Comparison of ENCODE assay signal across 8 mouse cellular contexts in the genomic region with DNA sequence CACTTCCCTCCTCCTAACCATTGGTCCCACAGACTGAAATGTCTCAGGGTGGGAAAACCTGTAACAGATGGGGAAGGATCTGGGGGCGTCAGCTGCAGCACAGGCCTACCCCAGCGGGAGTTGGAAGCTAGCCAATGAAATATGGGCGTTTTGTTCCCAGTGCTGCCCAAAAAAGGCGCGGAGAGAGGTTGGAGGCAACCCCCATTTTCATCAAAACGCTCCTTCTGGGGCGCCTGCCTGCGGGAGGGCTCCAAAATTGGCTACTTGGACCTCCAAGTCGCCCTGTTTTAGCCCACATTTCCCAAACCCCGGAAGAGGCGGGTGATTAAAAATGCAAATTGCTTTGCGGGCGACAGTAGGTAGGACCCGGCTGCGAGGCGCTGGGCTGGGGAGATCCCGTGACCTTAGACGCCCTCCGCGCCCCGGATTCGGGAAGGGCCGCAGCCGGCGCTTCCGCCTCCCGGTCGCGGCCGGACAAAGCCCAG. TPM values are rescaled to one million over a fixed set of nuclear protein-coding genes. Genes with fewer than 3 reads are reported as not detected.
DNase-seq lines count a peak whose midpoint lies in the region; ATAC-seq and TF ChIP-seq lines count a peak whose summit lies in the region.

No protein-coding gene starts in this region.

- peaks cover 7% of the 10 kb centered on the region; the same call in 1 of the 2 replicates for H3K4me1 ChIP-seq in kidney, postnatal 0 days (replicated peaks; ENCODE audit: insufficient read depth, low read length)
- H3K4me1 ChIP-seq in forebrain, embryonic 15.5 days, result peaks cover 41% of the 10 kb centered on the region
- peaks cover 32% of the 10 kb centered on the region for H3K4me1 ChIP-seq in midbrain, embryonic 11.5 days (ENCODE audit: control insufficient read depth, insufficient read depth, low read length)
- H3K4me1 ChIP-seq in stomach, embryonic 16.5 days (ENCODE audit: control insufficient read depth, insufficient read depth, low read length), result peaks cover 5% of the 10 kb centered on the region; the same call in 1 of the 2 replicates

- TF ChIP-seq CTCF in kidney, postnatal 0 days (IDR thresholded peaks at IDR 0.05; ENCODE audit: low read depth), result no peak

- H3K9ac ChIP-seq in kidney, postnatal 0 days (ENCODE audit: low read depth, low read length), result peak overlapping the region; percentile 90
- H3K9ac ChIP-seq in forebrain, embryonic 15.5 days (replicated peaks), result peak overlapping the region; percentile 83
- peak overlapping the region; percentile 89 for H3K9ac ChIP-seq in midbrain, embryonic 11.5 days (ENCODE audit: low read length)
- H3K9ac ChIP-seq in stomach, embryonic 16.5 days (ENCODE audit: low read length), result peak overlapping the region; percentile 92

- peak; percentile 18 for ATAC-seq in kidney, postnatal 0 days (replicated peaks; ENCODE audit: low FRiP score, low read depth)
- no peak for ATAC-seq in forebrain, embryonic 15.5 days (replicated peaks)
- ATAC-seq in midbrain, embryonic 11.5 days (ENCODE audit: low FRiP score), result peak; percentile 12
- ATAC-seq in stomach, embryonic 16.5 days (ENCODE audit: insufficient read depth, low FRiP score), result peak; percentile 19; the same call in 1 of the 2 replicates

- H3K9me3 ChIP-seq in kidney, postnatal 0 days (replicated peaks; ENCODE audit: low read length), result no peaks in the 10 kb centered on the region
- no peaks in the 10 kb centered on the region for H3K9me3 ChIP-seq in forebrain, embryonic 15.5 days
- H3K9me3 ChIP-seq in midbrain, embryonic 11.5 days (ENCODE audit: control insufficient read depth, low read length), result no peaks in the 10 kb centered on the region
- H3K9me3 ChIP-seq in stomach, embryonic 16.5 days (replicated peaks; ENCODE audit: control insufficient read depth, low read length), result no peaks in the 10 kb centered on the region

- H3K4me3 ChIP-seq in kidney, postnatal 0 days (replicated peaks; ENCODE audit: low read depth, low read length), result peak overlapping the region; percentile 94
- peak overlapping the region; percentile 78 for H3K4me3 ChIP-seq in forebrain, embryonic 15.5 days
- peak overlapping the region; percentile 58 for H3K4me3 ChIP-seq in midbrain, embryonic 11.5 days (ENCODE audit: low read depth, low read length)
- peak overlapping the region; percentile 74 for H3K4me3 ChIP-seq in stomach, embryonic 16.5 days (replicated peaks; ENCODE audit: low read length)

- WGBS in kidney, postnatal 0 days, result under 1% methylated on average over 30 of the region's 30 CpGs
- under 1% methylated on average over 29 of the region's 30 CpGs for WGBS in forebrain, embryonic 15.5 days
- under 1% methylated on average over 30 of the region's 30 CpGs for WGBS in midbrain, embryonic 11.5 days
- under 1% methylated on average over 30 of the region's 30 CpGs for WGBS in stomach, embryonic 16.5 days

- 0 out of 2 replicates have a peak, but pooled peaks cover 3% of the 10 kb centered on the region for H3K36me3 ChIP-seq in kidney, postnatal 0 days (ENCODE audit: insufficient read depth, low read length)
- no peaks in the 10 kb centered on the region for H3K36me3 ChIP-seq in forebrain, embryonic 15.5 days
- H3K36me3 ChIP-seq in midbrain, embryonic 11.5 days (ENCODE audit: control insufficient read depth, insufficient read depth, low read length), result no peaks in the 10 kb centered on the region
- peaks cover 3% of the 10 kb centered on the region; the same call in 1 of the 2 replicates for H3K36me3 ChIP-seq in stomach, embryonic 16.5 days (ENCODE audit: control insufficient read depth, insufficient read depth, low read length)

- peak overlapping the region; percentile 99 for H3K27ac ChIP-seq in kidney, postnatal 0 days
- H3K27ac ChIP-seq in forebrain, embryonic 15.5 days (replicated peaks), result peak overlapping the region; percentile 93
- H3K27ac ChIP-seq in midbrain, embryonic 11.5 days (ENCODE audit: low read depth, low read length), result peak overlapping the region; percentile 94
- H3K27ac ChIP-seq in stomach, embryonic 16.5 days (ENCODE audit: low read length), result peak overlapping the region; percentile 97

- no peaks in the 10 kb centered on the region for H3K27me3 ChIP-seq in kidney, postnatal 0 days (ENCODE audit: insufficient read depth, low read length)
- H3K27me3 ChIP-seq in forebrain, embryonic 15.5 days, result peaks cover 16% of the 10 kb centered on the region; the same call in 1 of the 2 replicates
- peaks cover 8% of the 10 kb centered on the region for H3K27me3 ChIP-seq in midbrain, embryonic 11.5 days (ENCODE audit: control insufficient read depth, insufficient read depth, low read length)
- H3K27me3 ChIP-seq in stomach, embryonic 16.5 days (ENCODE audit: control insufficient read depth, insufficient read depth, low read length), result no peaks in the 10 kb centered on the region

- peak overlapping the region; percentile 86 for H3K4me2 ChIP-seq in kidney, postnatal 0 days (ENCODE audit: low read length)
- peak overlapping the region; percentile 92 for H3K4me2 ChIP-seq in forebrain, embryonic 15.5 days (replicated peaks)
- peak overlapping the region; percentile 91 for H3K4me2 ChIP-seq in midbrain, embryonic 11.5 days
- H3K4me2 ChIP-seq in stomach, embryonic 16.5 days (ENCODE audit: low read depth, low read length), result peak overlapping the region; percentile 85

- no peak for DNase-seq in kidney, postnatal 0 days (ENCODE audit: low spot score)
- DNase-seq in kidney, adult 11 months, result no peak
- peak; percentile 74 for DNase-seq in cerebellum, adult 11 months
- DNase-seq in left cerebral cortex, adult 11 months (ENCODE audit: low spot score), result peak; percentile 68
- peak; percentile 97 for DNase-seq in midbrain, embryonic 11.5 days (ENCODE audit: low spot score, missing footprints)
- no peak for DNase-seq in spleen, postnatal 14 days (ENCODE audit: low spot score in 2 of 2)

RNA-seq across cellular contexts. Expression of a gene that starts 1.8 kb away (rescaled TPM):
- 70.2 and 73.4 TPM in 2 replicates for polyA plus RNA-seq in kidney, postnatal 0 days (2015; fragmentation: Nextera tagmentation; extraction: Ambion mirVana)
- 33.3 and 36.4 TPM in 2 replicates for polyA plus RNA-seq in forebrain, embryonic 15.5 days (2015; fragmentation: Nextera tagmentation; extraction: Ambion mirVana)
- polyA plus RNA-seq in midbrain, embryonic 11.5 days (2014; fragmentation: Nextera tagmentation; extraction: Ambion mirVana), result 36.8 and 41.9 TPM in 2 replicates
- 39.7 and 40.8 TPM in 2 replicates for polyA plus RNA-seq in stomach, embryonic 16.5 days (2015; fragmentation: Nextera tagmentation; extraction: Ambion mirVana)

Comparison
In these comparisons a context has a peak if more than half of its experiments do, and no peak if none do; other contexts are left out.
1. DNase-seq: peak in cerebellum, adult 11 months (single experiment), left cerebral cortex, adult 11 months (single experiment) and midbrain, embryonic 11.5 days (single experiment); none in kidney, postnatal 0 days (single experiment), kidney, adult 11 months (single experiment) and spleen, postnatal 14 days (0 of 2).
2. Peak in every context shown above with its lines, with median percentiles within 50 percentile points of each other: H3K27ac ChIP-seq, H3K4me2 ChIP-seq, H3K4me3 ChIP-seq and H3K9ac ChIP-seq.